Mouse (Mus musculus) brown adipose tissue, adult 24 weeks (tissue): Measurements from ENCODE around the gene Tmem269. TPM values are rescaled to one million over a fixed set of nuclear protein-coding genes. Genes with fewer than 3 reads are reported as not detected.

Experiments
- H3K27ac ChIP-seq: fragments of 200-500 bp; replicated peaks from 2 replicates; pipeline ENCODE4 v1.5.1; 2012; ENCODE audit warnings: low read depth, mild to moderate bottlenecking, low read length
- H3K4me1 ChIP-seq: fragments of 200-500 bp; 2 replicates; pipeline ENCODE4 v1.6.1; 2012; ENCODE audit warnings: low read length, mixed read lengths; ENCODE audit not compliant: control insufficient read depth, insufficient read depth, insufficient read length
- H3K4me3 ChIP-seq: fragments of 200-500 bp; 2 replicates; pipeline ENCODE4 v1.5.1; 2012; ENCODE audit warnings: low read depth, mild to moderate bottlenecking, low read length, moderate library complexity; ENCODE audit not compliant: insufficient read depth
- polyA plus RNA-seq: library from polyadenylated mRNA; stranded (reverse); fragments of >200 nt; gene quantifications from 2 replicates; pipeline ENCODE4 v1.2.4, GENCODE M21; 2012; ENCODE audit not compliant: missing spikeins, insufficient read depth, insufficient read length

Tmem269 gene
- polyA plus RNA-seq, 1 experiment, result not detected

DNA sequence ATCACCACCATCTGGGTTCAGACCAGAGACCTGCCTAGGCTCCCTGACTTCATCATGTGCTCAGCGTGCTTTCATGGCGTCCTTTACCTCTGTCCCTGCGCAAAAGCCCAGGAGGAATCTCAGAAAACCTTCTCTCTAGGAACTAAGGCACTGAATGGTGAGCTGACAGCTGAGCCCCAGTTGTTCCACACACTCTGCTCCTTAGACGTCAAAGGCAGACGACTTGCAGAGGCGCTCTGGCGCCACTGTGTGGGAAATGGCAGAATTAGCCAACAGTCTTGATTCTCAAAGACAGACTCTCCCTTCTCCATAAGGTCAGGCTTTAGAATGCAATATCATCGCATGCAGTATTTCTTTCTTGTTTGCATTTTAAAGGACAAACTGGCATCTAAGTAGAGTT, 13.3 kb downstream of the Tmem269 start:
- Histone ChIP-seq H3K4me3 (no peak overlapping the region), H3K4me1 (no peaks in the 10 kb centered on the region), H3K27ac (no peak overlapping the region)

DNA sequence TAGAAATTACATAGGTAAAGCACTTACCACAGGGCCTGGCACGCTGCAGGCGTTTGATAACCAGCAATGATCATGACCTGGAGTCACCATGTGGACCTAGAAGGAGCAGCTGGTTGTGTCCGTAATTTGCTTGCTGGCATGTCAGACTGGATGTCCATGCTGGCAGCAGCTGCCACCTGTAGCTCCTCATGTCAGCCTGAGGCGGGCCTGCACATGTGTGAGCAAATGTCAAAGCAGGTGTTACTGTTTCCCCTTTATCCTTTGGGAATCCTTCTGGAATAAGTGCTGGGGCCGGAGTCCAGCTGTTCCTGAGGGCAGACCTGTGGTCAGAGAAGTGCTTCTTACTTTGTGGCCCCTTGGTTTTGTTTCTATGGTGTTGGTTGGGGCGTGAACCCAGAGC, 19.9 kb downstream of the Tmem269 start:
- Histone ChIP-seq H3K4me3 (no peak overlapping the region), H3K4me1 (no peaks in the 10 kb centered on the region), H3K27ac (no peak overlapping the region)

- H3K27ac ChIP-seq, result no peak overlapping the region
- no peaks in the 10 kb centered on the region for H3K4me1 ChIP-seq
Measured at GRCm38 (mm10) chr4:119195582-119196320, 22.3 kb downstream of the Tmem269 start.

GRCm38 (mm10) chr4:119194909-119195581, 23.0 kb downstream of the Tmem269 start, which contains the start of gene Svbp:
Gene Svbp, plus strand, starts transcription at chr4:119195306.
- Histone ChIP-seq H3K4me1 (no peaks in the 10 kb centered on the region), H3K4me3 (peak within 1 kb of the TSS; percentile 75), H3K27ac (no peak within 1 kb of the TSS)

More at GRCm38 (mm10) chr4:119195582-119196320, 22.3 kb downstream of the Tmem269 start:
- peak overlapping the region; percentile 75 for H3K4me3 ChIP-seq

DNA sequence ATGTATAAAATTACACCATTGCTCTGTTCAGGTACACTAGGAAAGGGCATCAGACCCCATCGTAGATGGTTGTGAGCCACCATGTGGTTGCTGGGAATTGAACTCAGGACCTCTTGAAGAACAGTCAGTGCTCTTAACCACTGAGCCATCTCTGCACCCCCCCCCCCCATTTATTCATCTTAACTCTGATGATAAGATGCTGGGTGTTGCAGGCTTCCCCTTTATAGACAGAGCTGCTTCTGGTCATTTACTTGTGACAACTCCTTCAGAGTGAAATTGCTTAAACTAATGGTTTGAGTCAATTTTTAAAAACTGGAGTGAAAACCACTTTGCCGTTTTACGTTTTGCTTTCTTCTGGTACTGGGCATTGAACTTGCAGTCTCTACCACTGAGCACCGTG, 25.3 kb downstream of the Tmem269 start:
- H3K4me1 ChIP-seq, result no peaks in the 10 kb centered on the region
- H3K27ac ChIP-seq, result no peak overlapping the region

DNA sequence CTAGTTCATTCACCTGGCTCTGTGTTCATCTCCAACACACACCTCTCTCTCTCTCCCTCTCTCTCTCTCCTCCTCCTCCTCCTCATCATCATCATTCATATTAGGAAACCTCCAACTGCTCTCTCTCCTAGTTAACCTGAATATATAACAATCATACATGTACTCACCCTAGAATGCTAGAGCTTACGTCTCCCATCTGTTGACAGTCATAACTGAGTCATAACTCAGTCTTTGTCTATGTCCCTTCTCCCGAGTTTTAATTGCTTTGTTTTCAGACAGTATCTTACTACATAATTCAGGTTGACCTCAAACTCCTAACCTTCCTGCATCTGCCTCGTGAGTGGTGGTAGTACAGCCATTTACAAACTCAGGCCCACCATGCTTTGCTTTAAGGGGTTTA, 26.7 kb downstream of the Tmem269 start:
- H3K4me3 ChIP-seq, result no peak overlapping the region
- H3K27ac ChIP-seq, result no peak overlapping the region
- no peaks in the 10 kb centered on the region for H3K4me1 ChIP-seq

More for the DNA sequence above, 25.3 kb downstream of the Tmem269 start:
- no peak overlapping the region for H3K4me3 ChIP-seq

DNA sequence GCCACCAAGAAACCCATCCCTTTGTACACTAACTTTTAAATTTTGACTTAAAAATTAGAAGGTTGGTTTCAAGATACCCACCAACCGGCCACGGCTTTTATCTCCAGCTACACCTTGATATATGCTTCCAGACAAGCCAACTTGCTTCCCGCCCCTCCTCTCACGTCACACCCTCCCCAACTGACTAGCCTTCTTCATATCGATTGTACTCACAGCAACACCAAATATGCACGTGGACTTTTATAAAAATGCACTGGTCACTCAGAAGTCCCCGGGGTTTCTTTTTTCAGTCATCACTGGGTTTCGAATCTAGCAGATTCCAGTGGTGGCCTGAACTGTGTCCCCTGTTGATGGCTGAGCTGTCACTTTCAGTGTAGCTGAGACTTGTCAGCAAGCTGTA, 27.4 kb downstream of the Tmem269 start:
- Histone ChIP-seq H3K4me1 (no peaks in the 10 kb centered on the region), H3K4me3 (no peak overlapping the region), H3K27ac (no peak overlapping the region)

DNA sequence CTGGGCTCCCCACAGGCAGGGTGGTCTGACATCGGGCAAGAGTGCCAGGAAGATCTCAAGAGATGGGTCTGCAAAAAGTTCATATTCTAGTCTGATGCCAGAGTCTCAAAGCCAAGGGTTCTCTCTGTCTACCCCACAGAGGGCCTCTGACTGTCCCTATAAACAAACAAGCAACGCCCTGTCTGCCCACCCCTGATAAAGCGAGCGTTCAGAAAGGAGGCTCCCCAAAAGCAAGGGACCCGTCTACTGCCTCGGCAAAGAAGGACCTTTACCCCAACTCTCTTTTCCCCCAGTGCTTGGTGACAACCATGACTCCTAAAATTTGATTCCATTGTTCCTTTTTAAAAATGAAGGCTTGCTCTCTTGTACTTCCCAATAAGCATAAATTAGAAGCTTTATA, 28.2 kb downstream of the Tmem269 start, which contains the start of gene Ermap:
Gene Ermap, minus strand, starts transcription at position 148 of the 400 bp plus-strand sequence.
- Histone ChIP-seq H3K27ac (no peak within 1 kb of the TSS), H3K4me1 (no peaks in the 10 kb centered on the region), H3K4me3 (no peak within 1 kb of the TSS)

DNA sequence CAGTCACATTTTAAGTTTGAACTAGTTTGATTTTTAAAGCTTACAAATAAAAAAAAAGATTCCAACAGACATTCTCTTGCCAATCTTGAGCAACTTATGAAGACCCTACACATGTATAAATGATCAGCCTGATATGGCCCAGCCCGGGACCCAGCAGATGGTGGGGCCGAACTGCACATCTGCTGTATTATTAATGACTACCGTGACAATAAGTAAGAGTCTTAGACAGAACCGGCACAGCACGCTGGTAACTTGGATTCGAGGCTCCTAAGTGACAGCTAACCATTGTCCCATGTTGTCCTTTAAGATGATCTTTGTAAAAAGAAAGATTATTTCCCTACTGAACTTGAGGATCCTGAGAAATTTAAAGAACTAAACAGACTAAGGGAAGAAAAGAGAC, 28.6 kb downstream of the Tmem269 start:
- Histone ChIP-seq H3K4me1 (no peaks in the 10 kb centered on the region), H3K4me3 (no peak overlapping the region), H3K27ac (no peak overlapping the region)

DNA sequence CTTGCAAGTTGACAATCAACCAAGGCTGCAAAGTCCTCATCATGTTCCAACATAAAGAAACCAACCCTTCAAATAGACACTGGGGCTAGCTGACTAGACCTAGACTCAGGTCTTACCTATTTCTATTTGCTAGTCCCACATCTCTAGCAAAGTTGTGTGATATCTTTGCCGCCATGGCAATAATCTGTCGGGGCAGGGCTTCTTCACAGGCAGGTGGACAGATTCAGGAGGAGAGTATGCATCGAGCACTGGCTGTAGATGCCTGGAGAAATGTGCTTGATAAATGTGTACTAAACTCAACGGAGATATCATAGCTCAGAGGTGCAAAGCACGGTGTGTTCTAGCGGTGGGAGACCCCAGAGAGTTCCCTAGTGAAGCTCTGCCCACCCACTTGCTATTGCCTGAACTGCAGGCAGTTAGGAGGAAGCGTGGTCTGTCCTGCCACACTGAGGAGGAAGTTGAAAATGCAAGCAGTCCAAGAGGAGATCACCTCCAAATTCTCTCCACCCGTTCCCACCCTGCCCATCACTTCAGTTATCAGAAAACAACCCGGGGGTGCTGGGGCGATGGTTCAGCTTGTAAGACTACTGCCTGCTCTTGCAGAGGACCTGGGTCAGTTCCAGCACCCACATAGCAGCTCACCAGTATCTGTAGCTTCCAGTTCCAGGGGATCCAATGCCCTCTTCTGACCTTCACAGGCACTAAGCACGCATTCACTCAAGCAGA, 29.8 kb downstream of the Tmem269 start:
- Histone ChIP-seq H3K27ac (no peak overlapping the region), H3K4me1 (no peaks in the 10 kb centered on the region), H3K4me3 (no peak overlapping the region)

DNA sequence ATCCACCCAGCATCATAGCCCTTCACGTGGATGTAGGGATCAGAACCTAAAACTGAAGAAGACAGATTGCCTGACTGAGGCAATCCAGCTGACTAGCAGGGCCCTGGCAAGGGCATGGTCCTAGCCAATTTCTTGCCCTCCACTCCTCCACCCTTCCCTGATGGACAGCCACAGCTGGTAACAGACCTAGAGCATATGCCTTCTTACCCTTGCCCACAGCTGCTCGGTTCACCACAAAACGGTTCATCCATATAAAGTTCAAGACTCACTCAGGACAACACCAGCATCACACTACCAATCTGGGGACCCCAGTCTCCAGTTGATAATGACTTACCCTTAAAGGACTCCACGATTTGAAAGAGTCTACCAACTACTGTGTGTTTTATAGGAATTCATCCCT, 32.2 kb downstream of the Tmem269 start:
- Histone ChIP-seq H3K4me3 (no peak overlapping the region), H3K27ac (no peak overlapping the region), H3K4me1 (no peaks in the 10 kb centered on the region)

DNA sequence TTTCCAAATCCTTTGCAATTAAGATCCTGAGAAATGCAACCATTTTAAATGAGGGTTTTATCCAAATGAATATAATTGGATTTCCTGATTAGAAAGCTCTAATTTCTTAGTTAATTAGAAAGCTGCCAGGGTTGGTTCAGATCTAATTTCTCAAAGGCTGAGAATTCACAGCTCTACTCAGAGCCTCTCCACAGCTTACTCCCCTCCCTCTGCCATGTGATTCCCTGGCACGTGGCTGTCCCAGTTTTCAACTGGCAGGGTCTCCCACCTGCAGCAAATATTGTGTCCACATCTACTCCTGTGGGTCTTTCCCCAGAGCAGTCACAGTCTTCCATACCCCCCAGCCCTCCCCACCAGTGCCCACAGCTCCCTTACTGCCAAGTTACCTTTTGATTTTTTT, 34.5 kb downstream of the Tmem269 start:
- H3K27ac ChIP-seq, result no peak overlapping the region
- no peaks in the 10 kb centered on the region for H3K4me1 ChIP-seq
- no peak overlapping the region for H3K4me3 ChIP-seq

- Histone ChIP-seq H3K4me3 (no peak overlapping the region), H3K27ac (no peak overlapping the region), H3K4me1 (peaks cover 5% of the 10 kb centered on the region)
Measured at GRCm38 (mm10) chr4:119181456-119181855, 36.6 kb downstream of the Tmem269 start.

DNA sequence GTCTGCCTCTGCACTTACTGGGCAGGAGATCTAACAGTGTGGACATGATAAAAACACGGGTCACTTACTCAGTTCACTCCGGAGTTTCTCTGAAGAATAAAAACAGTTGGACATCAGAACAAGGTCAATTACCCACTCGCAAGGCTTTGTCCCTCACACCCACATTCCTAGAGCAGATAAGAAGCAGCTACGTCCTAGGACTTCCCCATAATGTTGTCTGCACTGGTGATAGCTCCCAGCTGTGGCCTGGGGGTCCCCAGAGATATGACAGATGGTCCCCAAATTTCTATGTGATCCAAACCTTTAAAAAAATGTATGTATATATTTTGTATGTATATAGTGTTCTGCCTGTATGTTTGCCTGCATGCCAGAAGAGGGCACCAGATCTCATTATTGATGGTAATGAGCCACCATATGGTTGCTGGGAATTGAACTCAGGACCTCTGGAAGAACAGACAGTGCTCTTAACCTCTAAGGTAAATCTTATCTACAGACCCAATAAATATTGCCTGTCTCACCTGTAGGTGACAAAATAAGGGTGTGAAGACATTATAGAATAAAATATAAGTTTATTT, 37.8 kb downstream of the Tmem269 start:
- Histone ChIP-seq H3K4me3 (no peak overlapping the region), H3K27ac (no peak overlapping the region), H3K4me1 (peaks cover 5% of the 10 kb centered on the region)

DNA sequence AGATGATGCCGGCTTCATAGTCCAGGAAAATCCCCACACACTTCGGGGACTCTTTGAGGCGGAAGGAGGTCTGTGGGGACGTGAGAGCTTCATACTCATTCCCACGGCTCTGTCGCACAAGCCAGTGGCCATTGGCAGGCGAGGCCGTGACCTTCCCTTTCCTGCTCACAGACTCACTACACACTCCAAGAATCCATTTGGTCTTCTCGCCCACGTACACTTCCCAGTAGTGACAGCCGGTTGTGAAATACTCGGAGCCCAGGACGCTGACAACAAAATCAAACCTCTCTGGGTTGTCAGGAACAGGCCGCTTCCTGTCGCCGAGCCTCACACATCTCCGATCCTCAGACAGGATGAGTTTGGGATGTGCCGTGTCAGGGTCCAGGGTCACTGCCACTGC, 39.7 kb downstream of the Tmem269 start:
- H3K27ac ChIP-seq, result peak overlapping the region; percentile 33

More for the DNA sequence above, 39.7 kb downstream of the Tmem269 start:
- no peak overlapping the region for H3K4me3 ChIP-seq
- H3K4me1 ChIP-seq, result peaks cover 5% of the 10 kb centered on the region
